Mouse (Mus musculus) embryo, embryonic 11 days (tissue): Measurements from ENCODE around the gene Cnot2.

Source experiments
- DNase-seq: peaks from one replicate; pipeline ENCODE4 v3.0.0-alpha.2; 2015

Gene Cnot2

GRCm38 (mm10) chr10:116562210-116562609 is 19.1 kb downstream of the Cnot2 start:
- no peak for DNase-seq

DNA sequence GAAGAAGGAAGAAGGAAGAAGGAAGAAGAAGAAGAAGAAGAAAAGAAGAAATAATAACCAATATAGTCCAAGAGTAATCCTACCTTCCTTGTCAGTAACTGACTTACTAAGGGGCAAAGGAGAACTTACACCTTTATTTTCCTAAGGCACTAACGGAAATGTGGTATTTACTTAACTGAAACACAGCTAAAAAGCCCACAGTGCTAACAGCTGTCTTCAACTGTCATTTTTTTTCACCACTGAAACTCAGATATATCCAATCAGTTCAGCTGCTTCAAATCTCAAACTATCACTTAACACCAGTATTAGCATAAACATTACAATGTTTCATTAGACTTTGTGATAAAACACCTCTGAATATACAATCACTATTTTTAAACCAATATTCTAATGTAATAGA is 22.1 kb downstream of the Cnot2 start:
- DNase-seq, result no peak

DNA sequence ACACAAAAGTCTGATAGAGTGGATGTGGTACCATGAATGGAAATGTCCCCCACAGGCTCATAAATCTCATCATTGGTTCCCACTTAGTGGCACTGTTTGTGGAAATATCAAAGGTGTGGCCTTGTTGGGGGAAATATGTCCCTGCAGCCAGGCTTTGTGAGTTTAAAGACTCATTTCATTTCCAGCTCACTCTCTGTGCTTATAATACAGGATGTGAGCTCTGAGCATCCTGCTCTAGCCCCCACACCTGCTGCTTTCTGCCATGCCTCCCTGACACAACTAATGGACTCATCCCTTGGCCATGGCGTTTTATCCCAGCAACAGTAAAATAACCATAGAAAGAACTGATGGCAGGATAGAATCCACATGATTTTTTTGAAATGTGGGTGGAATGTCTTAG is 24.1 kb downstream of the Cnot2 start:
- DNase-seq, result no peak

- DNase-seq, result no peak
These were observed 26.9 kb downstream of the Cnot2 start for GRCm38 (mm10) chr10:116554434-116554833.

DNA sequence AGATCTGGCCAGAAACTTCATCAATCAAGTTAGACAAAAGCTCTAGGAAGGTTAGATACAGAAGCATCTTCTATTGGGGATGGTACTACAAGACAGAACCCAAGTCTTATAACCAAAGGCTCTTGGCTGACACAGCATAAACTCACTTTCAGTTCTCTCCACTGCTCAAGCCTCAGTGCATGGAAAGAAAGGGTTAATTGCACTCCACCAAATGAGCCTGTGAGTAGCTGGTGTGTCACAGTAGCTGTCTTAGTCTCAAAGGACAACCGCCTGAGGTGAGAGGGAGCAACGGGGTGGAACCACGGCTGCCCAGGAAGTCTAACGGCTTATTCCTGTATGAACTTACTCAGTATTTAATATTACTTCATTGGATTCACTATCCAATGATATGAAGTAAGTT is 33.4 kb downstream of the Cnot2 start:
- DNase-seq, result no peak

GRCm38 (mm10) chr10:116546177-116546576 is 35.1 kb downstream of the Cnot2 start:
- DNase-seq, result no peak

DNA sequence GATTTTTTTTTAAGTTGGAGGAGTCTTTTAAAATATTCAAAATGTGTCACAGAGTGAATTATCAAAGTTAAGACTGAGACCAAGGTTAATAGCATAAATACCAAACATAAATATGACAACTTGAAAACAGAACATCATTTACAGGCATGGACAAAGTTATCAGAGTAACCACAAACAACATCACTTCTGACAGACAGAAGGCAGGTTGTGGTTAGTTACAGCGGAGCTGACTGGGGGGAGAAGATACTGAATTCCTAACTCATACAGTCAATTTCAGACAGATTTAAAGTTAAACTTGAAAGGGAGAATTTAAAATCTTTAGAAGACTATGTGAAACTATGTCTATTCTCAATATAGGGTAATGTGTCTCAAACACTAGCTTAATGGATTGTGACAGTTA is 38.2 kb downstream of the Cnot2 start:
- no peak for DNase-seq

GRCm38 (mm10) chr10:116540750-116541149 is 40.6 kb downstream of the Cnot2 start:
- no peak for DNase-seq

GRCm38 (mm10) chr10:116537495-116537894 is 43.8 kb downstream of the Cnot2 start:
- no peak for DNase-seq

DNA sequence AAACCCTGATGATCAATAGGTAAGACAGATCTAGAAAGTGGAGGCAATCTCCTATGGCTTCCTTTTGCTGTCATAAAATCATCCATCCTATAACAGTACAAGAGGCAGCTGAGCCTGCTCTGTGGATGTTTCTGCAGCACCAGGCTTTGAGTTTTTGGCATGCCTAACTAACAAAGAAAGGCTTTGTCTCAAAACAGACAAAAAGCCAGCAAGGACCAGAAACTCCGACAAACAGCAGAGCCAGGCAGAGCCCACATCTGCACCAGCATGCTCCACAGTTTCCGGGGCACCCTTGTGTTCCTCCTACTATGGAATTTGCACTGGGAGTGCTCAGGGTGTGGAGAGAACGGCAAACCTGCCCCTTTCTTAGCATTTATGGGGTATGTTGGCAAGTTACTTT is 47.0 kb downstream of the Cnot2 start:
- DNase-seq, result peak; percentile 32

GRCm38 (mm10) chr10:116532561-116532960 is 48.8 kb downstream of the Cnot2 start:
- DNase-seq, result no peak

GRCm38 (mm10) chr10:116531063-116531462 is 50.2 kb downstream of the Cnot2 start:
- DNase-seq, result no peak

- DNase-seq, result no peak
These were observed 61.7 kb downstream of the Cnot2 start for GRCm38 (mm10) chr10:116519588-116519987.

- no peak for DNase-seq
These were observed 65.7 kb downstream of the Cnot2 start for GRCm38 (mm10) chr10:116515590-116515989.

DNA sequence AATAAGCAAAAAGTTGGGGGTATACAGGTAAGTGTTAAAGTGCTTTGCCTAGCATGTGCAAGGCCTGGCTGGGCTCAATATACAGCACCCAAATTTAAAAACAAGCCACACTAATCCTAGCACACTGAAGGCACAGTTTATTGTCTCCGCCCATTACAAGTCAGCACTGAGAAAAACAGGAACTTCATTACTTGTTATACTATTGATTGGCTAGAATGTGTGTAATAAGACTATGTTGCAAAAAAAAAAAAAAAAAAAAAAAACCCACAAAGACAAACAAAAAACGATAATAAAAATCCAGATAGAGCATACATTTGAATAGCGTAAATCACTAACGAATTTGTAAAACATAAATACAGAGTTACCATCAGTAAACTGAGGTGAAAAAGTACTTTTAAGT is 66.2 kb downstream of the Cnot2 start:
- no peak for DNase-seq

DNA sequence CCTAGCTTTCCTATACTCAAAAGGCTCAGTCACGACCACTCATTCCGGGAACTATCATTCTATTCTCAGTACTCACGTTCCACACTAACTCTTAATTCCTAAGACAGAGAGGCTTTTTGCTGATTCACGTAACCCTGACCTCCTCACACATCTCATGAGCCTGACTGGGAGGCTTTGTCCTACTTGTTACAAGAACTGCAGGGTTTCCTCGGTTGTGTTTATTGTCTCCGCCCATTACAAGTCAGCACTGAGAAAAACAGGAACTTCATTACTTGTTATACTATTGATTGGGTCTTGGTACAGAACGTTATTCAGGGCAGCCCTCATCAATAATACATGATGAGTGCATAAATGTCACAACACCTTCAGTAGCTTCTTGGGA is 68.1 kb downstream of the Cnot2 start:
- DNase-seq, result no peak

GRCm38 (mm10) chr10:116512521-116513253 is 68.6 kb downstream of the Cnot2 start:
- DNase-seq, result no peak

- no peak for DNase-seq
These were observed 75.9 kb downstream of the Cnot2 start for GRCm38 (mm10) chr10:116505303-116506014.

DNA sequence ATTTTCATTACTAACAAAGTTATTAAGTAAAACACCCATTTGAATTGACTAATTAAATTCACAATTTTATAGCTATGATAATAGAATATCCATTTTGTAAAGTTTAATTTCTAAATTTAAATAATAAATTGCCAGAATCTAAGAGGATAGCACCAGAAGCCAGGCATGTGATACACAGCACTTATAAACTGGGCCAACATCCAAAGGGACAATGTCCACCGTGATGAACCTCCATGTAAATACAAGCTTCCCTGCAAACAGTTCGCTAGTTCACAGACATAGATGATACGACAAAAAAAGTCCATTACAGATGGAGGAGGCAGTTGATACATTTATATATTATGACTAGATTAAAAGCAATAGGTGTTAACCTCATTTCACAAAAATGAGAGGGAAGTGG is 88.5 kb downstream of the Cnot2 start:
- no peak for DNase-seq

DNA sequence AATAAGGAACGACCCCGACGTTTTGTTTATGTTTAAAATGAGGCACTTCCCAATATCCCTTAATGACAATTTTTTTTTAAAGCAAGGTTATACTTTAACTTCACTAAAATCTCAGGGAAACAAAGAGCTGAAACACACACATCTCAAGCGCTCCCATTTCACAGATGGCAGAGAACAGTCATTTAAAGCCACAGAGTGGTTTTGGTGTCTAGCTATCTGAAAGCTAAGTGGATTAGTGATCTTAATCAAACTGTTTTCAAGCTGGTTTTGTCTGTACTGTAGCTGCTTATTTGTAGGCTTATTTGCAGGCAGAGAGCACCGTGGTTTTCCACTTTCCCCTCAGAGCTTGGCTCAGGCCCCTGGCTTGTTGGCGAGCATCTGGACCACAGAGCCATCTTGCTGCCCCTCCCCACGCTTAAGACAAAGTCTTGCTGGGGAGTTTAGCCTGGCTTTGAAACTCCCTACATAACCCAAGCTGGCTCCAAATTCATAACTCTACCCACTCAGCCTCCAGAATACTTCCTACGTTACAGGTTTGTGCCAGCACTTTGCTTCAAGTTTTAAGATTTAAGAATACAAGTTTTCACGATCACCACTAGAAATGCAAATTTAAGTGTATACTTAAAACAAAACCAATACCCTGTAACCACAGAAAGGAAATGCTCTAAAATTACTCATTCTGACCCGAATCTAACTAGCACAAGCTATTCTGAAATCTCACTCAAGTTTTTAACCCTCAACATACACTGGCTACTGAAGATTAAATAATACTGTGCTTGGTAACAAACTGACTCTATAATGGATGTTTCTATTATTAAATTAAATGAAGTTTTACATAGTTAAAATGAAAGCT is 94.2 kb downstream of the Cnot2 start:
- no peak for DNase-seq

DNA sequence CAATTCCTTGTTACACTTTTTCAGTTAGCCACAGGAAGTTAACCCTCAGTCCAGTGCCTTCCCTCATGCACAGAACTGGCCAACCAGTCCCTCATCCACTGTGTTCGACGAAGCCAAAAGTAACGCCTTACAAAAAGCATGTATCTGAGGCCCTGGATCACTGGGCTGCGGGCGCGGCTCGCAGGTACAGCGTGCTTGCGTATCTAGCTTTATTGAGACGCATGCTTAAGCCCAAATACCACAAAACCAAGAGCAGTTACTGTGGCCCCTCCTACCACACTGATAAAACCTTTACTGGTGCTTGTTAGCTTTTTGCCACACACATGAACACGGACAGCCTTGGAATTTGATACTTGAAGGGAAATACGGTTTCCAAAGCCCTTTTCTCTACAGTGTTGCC is 99.4 kb downstream of the Cnot2 start:
- no peak for DNase-seq

GRCm38 (mm10) chr10:116480988-116481387 is 100.3 kb downstream of the Cnot2 start:
- no peak for DNase-seq

- no peak for DNase-seq
These were observed 104.8 kb downstream of the Cnot2 start for GRCm38 (mm10) chr10:116476559-116476958.

DNA sequence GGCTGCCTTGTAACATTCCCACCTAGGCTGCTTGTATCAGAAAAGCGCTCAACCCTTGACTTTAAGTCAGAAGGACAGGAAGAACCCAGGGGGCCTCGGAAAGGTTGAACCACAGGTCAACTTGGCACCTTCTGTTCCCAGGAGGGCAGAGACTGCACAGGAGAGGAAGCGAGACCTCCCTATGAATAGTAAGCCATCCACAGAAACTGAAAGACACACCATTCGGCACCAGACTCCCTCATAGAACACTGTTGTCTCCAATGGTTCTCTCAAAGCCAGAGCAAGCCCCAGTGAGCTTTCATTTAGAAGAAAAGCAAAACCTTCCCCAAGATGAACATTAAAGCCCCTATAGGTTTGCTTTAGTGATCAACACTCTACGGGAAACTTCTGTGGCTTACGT is 105.6 kb downstream of the Cnot2 start:
- DNase-seq, result no peak
